Mouse (Mus musculus): ENCODE data around the gene Vti1a. TPM values are rescaled to one million over a fixed set of nuclear protein-coding genes. Genes with fewer than 3 reads are reported as not detected.
A peak's percentile ranks its signal among the peaks of the same experiment; 100 is the strongest.

Gene Vti1a
- total RNA-seq, 1 experiment from 2014 or later: 49.9 TPM

DNA sequence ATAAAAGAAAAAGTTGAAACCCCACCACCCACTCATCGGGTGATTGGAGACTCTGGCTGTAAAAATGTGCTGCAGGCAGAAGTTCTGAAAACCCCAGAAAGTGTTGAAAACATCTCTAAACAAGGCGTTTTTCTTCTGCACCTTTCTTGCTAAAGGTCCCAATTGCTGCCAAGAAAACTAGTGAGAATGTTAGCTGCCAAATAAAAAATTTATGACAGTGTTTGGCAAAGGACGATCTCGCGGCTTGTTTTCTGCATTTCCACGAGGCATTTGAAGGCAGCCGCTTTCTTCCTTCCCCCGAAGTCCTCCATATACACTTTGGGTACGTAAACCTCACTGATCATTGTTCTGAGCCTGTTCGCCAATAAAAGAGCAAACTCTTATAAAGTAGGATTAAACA lies 291.6 kb downstream of the Vti1a start:
- no peak for ATAC-seq (replicated peaks; ENCODE audit: low read depth, poor library complexity, severe bottlenecking)

GRCm38 (mm10) chr19:55608858-55609375 lies 292.8 kb downstream of the Vti1a start:
- no peak for ATAC-seq (replicated peaks; ENCODE audit: low read depth, poor library complexity, severe bottlenecking)

GRCm38 (mm10) chr19:55609806-55610205 lies 293.7 kb downstream of the Vti1a start:
- peak; percentile 56 for ATAC-seq (replicated peaks; ENCODE audit: low read depth, poor library complexity, severe bottlenecking)

- ATAC-seq (replicated peaks; ENCODE audit: low read depth, poor library complexity, severe bottlenecking): no peak
These were observed 299.6 kb downstream of the Vti1a start for GRCm38 (mm10) chr19:55615743-55616142.

- no peak for ATAC-seq (replicated peaks; ENCODE audit: low read depth, poor library complexity, severe bottlenecking)
These were observed 300.2 kb downstream of the Vti1a start for GRCm38 (mm10) chr19:55616276-55616675.

GRCm38 (mm10) chr19:55616937-55617336 lies 300.8 kb downstream of the Vti1a start:
- ATAC-seq (replicated peaks; ENCODE audit: low read depth, poor library complexity, severe bottlenecking): no peak

DNA sequence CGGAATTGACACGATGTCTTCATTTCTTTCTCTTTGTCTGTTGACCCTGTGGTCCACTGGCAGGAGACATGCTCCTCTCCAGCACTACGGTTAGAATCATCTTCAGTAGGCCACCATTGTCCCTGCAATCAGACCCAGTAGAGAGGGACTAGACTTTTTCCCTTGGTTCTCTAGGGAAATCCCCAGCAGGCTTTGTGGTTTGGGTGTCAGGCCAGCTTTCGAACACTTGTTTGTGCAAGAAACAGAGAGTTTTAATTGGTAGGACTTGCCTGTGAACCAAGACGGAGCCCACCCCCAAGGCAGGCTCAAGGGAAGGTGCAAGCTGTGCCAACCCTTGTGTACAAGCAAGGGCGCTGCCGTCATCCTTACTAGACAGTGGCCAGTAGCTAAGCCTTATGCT lies 302.5 kb downstream of the Vti1a start:
- peak; percentile 32; the same call in 1 of the 2 replicates for ATAC-seq (replicated peaks; ENCODE audit: low read depth, poor library complexity, severe bottlenecking)

- ATAC-seq (replicated peaks; ENCODE audit: low read depth, poor library complexity, severe bottlenecking): no peak
These were observed 304.4 kb downstream of the Vti1a start for GRCm38 (mm10) chr19:55620411-55621008.

DNA sequence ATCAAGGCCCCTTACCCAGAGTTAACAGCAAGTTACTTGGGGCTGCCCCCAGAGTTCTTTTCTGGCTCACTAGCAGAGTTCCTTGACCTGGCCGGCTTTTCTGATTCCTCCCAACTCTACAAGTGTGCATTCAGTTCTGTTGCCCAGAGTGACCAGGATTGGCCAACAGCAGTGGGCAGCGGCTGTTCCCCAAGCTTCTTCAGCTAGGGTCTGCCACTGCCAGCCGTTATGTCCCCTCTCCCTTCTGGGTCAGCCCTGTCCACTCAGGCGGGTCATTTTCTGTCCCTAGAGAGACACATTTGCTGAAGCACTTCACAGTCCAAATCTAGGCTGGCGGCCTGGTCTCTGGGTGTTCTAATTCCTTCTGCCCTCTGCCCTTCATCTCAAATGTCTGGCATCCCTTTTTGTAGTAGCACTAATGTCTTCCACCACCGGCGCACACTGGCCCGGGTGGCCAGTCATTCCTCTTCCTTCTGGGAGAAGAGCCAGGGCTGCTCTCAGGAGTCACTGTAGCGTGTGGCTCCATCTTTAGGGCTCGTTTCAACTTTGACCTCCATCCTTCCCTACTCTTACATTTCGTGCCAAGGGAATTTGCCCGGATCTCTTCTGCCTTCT lies 305.0 kb downstream of the Vti1a start:
- no peak for ATAC-seq (replicated peaks; ENCODE audit: low read depth, poor library complexity, severe bottlenecking)

- ATAC-seq (replicated peaks; ENCODE audit: low read depth, poor library complexity, severe bottlenecking): no peak
These were observed 306.7 kb downstream of the Vti1a start for GRCm38 (mm10) chr19:55622821-55623220.

DNA sequence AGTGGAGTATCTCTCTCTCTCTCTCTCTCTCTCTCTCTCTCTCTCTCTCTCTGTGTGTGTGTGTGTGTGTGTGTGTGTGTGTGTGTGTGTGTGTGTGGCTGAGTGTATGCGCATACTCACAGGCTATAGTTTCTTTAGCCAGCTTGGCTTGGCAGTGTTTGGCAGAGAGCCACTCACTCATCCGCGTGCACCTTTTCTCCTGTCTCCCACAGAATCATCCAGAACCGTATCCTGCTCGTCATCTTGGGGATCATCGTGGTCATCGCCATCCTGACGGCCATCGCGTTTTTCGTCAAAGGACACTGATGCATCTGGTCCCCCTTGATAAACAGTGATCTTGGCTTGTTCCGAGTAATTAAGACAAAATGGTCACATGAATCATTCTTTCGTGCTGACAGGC lies 307.5 kb downstream of the Vti1a start:
- ATAC-seq (replicated peaks; ENCODE audit: low read depth, poor library complexity, severe bottlenecking): no peak

DNA sequence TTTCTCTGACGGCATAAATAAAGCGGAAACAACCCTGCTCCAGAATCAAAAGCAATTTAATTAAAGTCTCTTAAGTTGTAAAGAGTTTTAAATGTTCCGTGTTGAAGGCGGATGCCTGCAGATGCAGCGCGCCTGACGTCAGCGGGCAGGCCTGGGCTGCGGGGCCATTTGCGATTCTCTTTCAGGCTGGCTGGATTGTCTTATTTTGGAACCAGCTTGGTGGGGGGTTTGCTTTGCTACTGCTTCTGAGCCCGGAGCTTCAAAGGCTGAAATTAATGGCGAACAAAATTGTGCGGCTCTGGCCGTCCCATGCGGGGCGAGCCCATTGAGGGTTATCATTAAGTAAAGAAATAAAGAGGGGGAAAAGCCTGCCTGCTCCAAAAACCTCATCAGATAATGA lies 310.4 kb downstream of the Vti1a start:
- ATAC-seq (replicated peaks; ENCODE audit: low read depth, poor library complexity, severe bottlenecking): no peak

- ATAC-seq (replicated peaks; ENCODE audit: low read depth, poor library complexity, severe bottlenecking): no peak
These were observed 310.9 kb downstream of the Vti1a start for GRCm38 (mm10) chr19:55626952-55627351.

DNA sequence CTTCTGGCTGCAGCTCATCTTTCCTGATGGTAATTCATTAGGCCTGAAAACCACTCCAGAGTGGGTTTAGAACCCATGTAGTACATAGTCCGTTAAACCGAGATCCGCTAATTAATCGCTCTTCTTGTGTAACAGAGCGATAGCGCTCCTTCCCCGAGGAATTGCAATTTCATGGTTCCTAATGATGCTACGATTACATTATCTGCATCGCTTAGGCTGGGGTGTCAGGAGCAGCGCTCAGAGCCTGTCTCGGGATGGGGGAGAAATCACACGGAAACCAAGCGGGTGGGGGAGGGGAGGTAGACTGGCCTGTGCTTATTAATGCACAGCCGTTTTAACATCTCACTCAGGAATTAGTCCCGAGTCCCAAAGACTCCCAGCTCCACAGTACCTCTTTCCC lies 319.4 kb downstream of the Vti1a start:
- ATAC-seq (replicated peaks; ENCODE audit: low read depth, poor library complexity, severe bottlenecking): no peak

GRCm38 (mm10) chr19:55640251-55640650 lies 324.2 kb downstream of the Vti1a start:
- no peak for ATAC-seq (replicated peaks; ENCODE audit: low read depth, poor library complexity, severe bottlenecking)

DNA sequence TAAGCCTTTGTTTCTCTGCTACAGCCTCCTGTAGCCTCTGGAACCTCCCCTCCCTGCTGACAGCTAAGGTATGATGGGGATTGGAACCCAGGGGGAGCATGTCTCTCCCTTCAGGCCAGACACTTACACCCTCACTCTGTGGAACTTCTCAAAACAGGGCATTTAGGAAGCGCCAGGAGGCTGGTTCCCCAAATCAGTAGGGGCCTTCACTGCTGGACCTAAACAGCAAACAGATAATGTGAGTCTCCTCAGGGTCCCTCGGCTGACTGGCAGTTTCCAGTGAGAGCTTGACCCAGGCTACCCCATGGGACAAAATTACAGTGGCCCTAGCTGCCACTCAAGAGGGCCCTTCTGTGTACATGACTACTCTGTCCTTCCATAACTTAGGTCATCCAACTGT lies 325.8 kb downstream of the Vti1a start:
- no peak for ATAC-seq (replicated peaks; ENCODE audit: low read depth, poor library complexity, severe bottlenecking)

- ATAC-seq (replicated peaks; ENCODE audit: low read depth, poor library complexity, severe bottlenecking): no peak
These were observed 326.3 kb downstream of the Vti1a start for GRCm38 (mm10) chr19:55642361-55642760.

DNA sequence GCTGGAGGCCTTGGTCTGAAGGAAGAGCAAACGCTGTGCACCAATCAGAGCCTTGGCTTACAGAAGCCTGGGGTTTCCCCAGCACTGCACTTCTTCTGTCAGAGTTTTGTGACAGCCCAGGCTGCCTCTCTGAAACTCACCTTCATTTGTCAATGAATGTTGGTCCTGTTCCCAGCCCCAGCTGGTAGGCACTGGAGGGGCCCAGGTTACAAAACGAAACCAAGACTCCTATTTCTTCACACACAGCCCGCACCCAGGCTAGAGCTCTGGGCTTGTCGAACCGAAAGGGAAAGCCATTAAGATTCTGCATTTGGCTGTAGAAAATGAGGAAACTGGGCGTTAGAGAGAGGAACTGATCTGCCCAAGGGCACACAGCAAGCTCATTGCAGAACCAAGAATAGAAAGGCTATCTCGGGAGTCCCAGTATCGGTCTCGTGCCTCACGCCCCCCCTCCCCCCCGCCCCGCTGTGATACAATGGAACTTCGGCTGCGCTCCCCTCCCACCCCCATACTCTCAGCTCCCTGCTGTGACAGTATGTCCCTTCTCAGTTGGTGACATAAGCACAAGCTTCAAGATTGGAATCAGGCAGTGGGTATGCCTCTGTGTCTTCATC lies 327.3 kb downstream of the Vti1a start:
- ATAC-seq (replicated peaks; ENCODE audit: low read depth, poor library complexity, severe bottlenecking): peak; percentile 92

GRCm38 (mm10) chr19:55643931-55644330 lies 327.8 kb downstream of the Vti1a start:
- no peak for ATAC-seq (replicated peaks; ENCODE audit: low read depth, poor library complexity, severe bottlenecking)

DNA sequence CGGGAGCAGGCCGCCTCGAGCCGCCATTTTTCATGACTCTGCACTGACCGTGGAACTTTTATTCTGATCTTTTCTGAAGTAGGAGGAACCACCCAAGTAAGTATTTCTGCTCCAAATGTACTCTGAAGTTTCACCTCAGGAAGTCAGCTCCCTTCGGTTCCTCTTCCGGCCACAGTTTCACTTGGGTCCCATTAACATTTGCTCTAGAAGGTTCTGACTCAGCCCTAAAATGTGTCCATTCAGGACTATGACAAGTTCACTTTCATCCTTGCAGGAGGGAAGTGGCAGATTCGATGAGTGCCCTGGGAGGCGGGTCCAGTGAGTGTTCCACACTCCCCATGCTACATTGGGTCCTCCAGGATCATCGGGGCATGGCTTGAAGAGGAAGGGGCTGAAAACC lies 333.3 kb downstream of the Vti1a start:
- ATAC-seq (replicated peaks; ENCODE audit: low read depth, poor library complexity, severe bottlenecking): peak; percentile 77

DNA sequence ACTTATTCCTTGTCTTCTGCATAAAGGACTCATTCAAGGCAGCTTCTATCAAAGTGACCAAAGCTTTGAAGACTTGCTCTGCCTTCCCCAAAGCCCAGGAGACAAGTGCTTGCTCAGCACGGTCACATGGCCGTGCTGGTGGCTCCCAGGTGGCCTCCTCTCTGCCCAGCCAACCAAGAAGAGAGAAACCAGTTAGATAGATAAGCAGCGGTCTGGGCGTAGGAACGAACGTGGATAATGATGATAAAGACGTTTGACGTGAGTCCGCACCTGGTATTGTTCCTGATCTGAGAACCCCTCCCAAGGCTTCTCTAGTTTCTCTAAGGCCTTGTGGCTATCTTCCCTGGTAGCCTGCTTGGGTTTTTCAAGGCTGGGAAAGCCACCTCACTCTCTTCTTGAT lies 334.9 kb downstream of the Vti1a start:
- ATAC-seq (replicated peaks; ENCODE audit: low read depth, poor library complexity, severe bottlenecking): no peak
